Mouse (Mus musculus) limb, embryonic 12.5 days (tissue): ENCODE measurements around the gene Samd14. TPM values are rescaled to one million over a fixed set of nuclear protein-coding genes. Genes with fewer than 3 reads are reported as not detected.

Experiments
- polyA plus RNA-seq: library from polyadenylated mRNA; unstranded; fragments of >200 nt; fragmentation: Nextera tagmentation; extraction: Ambion mirVana; gene quantifications from 2 replicates; pipeline ENCODE4 v1.2.1, GENCODE M21; 2016

The Samd14 gene
- polyA plus RNA-seq, 1 experiment from 2014 or later = 34.6 TPM

Other genes with a start within 250 kb of the Samd14 start
- gene Tmem92, start 227.2 kb upstream of the Samd14 start, polyA plus RNA-seq = not detected in 2 replicates
- 290 and 351 TPM in 2 replicates for gene Col1a1, start 73.7 kb upstream of the Samd14 start, polyA plus RNA-seq
- gene Hils1, start 42.3 kb upstream of the Samd14 start, polyA plus RNA-seq = not detected in 2 replicates
- 2.8 and 3.0 TPM in 2 replicates for gene Sgca, start 33.6 kb upstream of the Samd14 start, polyA plus RNA-seq
- gene Ppp1r9b, start 18.8 kb upstream of the Samd14 start, polyA plus RNA-seq = 12.0 and 12.6 TPM in 2 replicates
- 21.9 and 22.4 TPM in 2 replicates for gene Pdk2, start 31.5 kb downstream of the Samd14 start, polyA plus RNA-seq
- gene Itga3, start 66.9 kb downstream of the Samd14 start, polyA plus RNA-seq = 7.7 and 7.9 TPM in 2 replicates
- 8.4 and 9.9 TPM in 2 replicates for gene Dlx3, start 110.2 kb downstream of the Samd14 start, polyA plus RNA-seq
- 1.4 and 1.9 TPM in 2 replicates for gene Dlx4, start 136.4 kb downstream of the Samd14 start, polyA plus RNA-seq